Mouse (Mus musculus) cerebellum, postnatal 4 days (tissue): ENCODE results near the gene 1700086D15Rik.

Experiments used
- DNase-seq, 2 experiments: peaks; one replicate each; pipeline ENCODE4 v3.0.0; 2022; ENCODE audit warnings: low spot score in 2 of 2, mixed read lengths in 1 of 2

The 1700086D15Rik gene

DNA sequence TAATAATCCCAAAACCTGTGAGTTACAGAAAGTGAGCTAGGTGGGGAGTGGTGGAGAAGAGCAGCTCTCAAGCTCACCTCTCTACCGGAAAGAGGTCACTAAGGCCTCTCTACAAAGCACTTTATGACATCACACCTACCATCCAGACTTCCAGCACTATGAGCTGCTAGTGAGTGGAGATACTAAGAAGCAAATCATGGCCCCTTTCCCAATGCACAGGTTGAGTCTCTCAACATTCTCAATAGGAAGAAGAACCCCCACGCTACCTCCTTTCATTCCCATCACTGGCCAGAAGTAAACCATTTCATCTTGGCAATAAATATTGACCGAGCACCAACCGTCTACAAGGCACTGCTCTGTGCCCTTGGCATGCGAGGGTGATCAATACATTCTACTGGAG is at the start of gene 1700086D15Rik:
TSS of gene 1700086D15Rik (minus strand) at position 101 of the 400 bp plus-strand sequence.
- no peak for DNase-seq

- DNase-seq, result no peak
These were observed 49.8 kb upstream of the 1700086D15Rik start for GRCm38 (mm10) chr11:65209441-65209840.

DNA sequence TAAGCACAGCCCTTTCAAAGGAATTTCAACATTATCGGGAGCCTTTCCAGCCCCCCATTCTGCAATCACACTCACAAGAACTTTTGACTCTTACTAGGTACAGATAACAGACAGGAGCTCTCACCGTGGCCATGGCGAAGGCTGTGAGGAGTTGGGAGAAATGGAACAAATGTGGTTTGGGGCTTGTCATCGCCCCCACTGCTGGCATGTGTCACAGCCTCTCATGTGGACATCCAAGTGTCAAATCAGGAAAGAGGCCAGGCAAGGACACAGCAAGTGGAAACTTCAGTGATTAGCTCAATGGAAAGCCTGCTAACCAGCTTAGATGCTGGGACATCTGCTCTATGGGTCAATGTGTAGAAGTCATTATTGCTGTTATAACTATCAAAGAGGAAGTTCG is 45.6 kb upstream of the 1700086D15Rik start:
- DNase-seq, result no peak

- DNase-seq, result no peak
These were observed 45.0 kb upstream of the 1700086D15Rik start for GRCm38 (mm10) chr11:65204651-65205050.

GRCm38 (mm10) chr11:65203020-65203419 is 43.3 kb upstream of the 1700086D15Rik start:
- no peak for DNase-seq

DNA sequence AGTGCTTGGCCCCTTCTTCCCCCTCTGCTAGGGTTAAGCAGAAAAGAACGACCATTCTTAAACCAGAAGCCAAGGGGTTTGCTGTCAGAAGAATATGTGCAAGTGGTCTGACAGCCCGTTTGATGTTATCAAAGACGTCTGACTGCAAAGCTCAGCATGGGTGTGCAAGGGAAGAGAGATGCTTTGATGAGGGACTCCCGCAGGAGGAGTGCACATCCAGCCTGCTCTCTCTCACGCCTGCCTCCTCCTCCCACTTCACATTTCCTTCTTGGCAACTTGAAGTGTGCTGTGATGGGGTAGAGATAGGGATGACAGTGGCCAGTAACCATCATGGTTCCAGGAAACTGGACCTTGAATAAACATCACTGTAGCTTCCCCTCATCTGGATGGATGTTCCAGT is 42.5 kb upstream of the 1700086D15Rik start:
- no peak for DNase-seq

DNA sequence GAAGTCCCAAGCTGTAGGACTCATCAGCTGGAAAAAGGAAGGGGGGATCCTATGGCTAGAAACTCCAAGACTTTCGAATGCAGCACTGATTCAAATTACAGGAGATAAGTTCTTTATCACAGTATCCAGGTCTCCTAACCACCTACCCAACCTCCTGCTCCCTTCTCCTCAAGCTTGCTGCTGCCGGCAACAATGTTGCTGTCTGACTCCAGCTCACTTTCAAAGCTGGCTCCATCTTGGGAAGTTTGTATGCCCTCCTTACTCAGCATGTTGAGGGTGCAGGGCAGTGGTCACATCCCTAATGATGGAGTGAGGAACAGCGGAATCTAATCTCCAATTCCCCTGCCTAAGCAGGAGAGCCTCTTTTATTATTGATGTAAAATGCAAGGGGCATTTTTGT is 38.3 kb upstream of the 1700086D15Rik start:
- no peak for DNase-seq

DNA sequence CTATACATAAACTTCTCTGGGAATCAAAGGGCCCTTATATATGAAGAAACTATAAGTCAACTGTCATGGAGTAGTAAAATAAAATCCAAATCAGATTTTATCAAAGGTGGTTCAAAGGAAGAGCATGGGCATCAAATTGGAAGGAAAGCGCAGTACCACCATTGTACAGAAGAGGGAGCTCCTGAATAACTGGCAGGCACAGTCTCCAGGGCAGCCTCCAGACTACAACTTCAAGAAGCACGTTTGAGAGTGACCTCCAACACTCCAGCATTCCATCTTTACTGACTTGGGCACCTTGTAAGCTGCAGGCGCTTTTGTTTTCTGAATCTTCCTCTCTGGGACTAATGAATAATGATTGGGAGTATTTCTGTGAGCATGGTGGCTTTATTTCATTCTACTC is 37.6 kb upstream of the 1700086D15Rik start:
- DNase-seq, result peak; percentile 43 to 85

DNA sequence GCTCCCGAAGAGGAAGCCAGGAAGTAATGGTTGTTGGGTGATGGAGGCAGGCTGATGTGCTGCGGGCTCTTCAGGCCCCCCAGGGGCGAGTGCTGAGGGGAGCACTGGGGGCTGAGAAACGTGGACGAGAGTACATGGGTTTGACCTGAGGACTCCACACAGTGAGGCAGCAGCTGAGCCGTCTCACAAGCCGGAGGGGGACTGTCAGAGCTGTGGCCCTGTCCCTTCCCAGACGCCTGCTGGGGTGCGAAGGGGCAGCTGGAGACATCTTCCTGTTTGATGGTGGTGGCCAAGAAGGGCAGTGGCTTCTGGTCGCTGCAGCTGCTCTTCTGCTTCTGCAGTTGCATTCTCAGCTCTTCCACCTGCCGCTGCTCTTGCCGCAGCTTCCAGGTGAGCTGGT is 27.3 kb upstream of the 1700086D15Rik start:
- DNase-seq, result no peak

DNA sequence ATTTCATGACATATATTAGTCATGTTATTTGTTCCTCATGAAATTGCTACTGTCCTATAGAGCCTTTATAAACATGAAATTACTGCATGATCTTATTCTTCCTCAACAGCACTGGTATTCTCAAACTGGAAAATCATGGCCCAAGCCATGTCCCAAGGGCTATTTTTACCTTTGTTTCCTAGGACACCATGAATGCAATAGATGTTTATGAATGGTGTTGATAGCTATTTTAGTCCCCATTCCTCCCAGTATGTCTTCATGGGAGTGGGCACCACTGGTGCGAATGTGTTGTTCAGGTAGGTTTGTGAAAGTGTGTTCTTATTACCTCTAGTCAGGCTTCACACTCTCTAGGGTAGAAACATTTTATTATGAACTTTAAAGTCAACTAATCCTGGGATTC is 25.4 kb upstream of the 1700086D15Rik start:
- no peak for DNase-seq

DNA sequence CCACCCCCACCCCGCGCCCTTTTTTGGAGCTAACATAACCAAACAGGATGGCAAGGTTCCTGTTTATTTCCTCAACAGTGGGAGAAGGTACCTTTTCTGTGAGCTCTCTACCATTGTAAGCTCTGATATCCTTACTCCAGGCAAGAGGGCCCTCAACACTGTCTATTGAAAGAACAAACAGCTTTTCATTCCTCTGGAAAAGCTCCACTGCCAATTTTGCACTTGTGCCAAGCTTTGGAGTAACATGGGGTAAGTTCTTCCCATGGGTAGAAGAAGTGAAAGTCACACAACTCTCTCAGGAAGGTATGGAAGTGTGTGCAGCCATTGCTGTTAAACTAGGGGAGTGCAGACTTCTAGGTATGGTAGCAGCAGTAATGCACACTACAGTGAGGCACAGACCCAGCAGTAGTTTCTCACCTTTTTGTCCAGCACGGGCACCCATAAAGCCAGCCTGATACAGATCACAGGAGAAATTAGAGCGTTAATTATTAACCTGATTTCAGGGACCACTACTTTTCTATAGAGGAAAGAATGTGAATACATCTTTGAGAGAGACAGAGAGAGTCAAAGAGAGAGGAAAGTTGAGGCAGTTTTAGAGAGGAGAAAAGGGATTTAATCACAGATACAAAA is 10.5 kb upstream of the 1700086D15Rik start:
- no peak for DNase-seq

DNA sequence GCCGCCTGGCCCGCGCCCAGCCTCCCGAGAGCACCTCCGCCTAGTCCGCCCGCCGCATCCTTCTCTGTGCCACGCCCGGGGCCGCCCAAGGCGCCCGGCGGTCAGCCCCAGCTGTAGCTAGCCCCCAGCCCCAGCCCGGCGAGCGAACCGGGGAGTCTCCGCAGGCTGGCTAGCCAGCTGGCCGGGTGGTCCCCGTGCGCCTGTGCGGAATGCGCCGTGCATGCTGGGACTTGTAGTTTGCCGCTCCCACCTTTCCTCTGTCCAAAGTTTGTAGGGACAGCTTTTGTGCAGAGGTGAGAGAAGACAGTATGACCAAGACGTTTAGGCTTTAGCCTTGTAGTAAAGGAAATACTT is 3.1 kb upstream of the 1700086D15Rik start, which contains the start of gene Arhgap44:
TSS of gene Arhgap44 (minus strand) at position 195 of the 354 bp plus-strand sequence.
- DNase-seq, result peak; percentile 50 to 66

DNA sequence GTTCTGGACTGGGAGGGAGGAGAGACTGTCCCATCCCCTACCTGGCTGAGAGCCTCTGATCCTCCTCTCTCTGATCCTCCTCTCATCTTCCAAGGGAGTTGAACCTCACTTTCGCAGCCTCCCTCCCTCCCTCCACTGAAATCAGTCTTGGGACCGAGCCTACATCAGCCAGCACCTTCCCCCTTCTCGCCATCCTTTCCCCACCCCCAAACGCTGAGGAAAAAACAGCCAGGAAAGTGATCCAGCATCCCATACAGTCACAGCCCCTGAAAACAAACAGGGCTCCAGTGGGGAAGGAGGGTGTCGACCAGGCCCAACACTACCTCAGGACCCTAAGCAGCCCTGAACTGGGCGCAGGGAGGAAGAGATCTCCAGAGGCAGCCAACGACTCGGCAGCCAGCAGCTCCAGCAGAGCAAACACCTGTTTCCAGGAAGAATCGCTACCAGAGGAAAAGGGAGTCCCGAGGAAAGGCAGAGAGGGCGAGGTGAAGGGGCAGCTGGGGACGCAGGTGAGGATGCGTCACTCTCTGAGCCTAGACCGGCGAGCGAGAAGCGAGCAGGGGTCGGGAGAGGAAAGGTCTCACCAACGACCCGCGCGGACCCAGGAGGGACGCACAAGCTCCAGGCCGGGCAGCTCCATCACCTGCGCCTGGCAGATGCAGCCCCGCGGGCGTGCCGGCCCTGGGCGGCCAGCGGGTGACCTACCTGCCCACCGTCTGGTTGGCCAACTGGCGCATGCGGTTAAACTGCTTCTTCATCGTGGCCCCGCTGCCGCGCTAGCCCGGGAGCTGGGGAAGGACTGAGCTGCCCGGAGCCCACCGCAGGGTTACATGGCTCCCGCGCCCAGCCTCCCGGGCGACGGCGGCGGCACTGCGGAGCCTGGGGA is 2.4 kb upstream of the 1700086D15Rik start:
- peak in 1 of 2 experiments; percentile 38 for DNase-seq

- no peak for DNase-seq
These were observed 1.5 kb upstream of the 1700086D15Rik start for GRCm38 (mm10) chr11:65160991-65161880.

- no peak for DNase-seq
These were observed 1.1 kb downstream of the 1700086D15Rik start for GRCm38 (mm10) chr11:65158658-65158990.

- DNase-seq, result no peak
These were observed 1.6 kb downstream of the 1700086D15Rik start for GRCm38 (mm10) chr11:65157966-65158657.

- no peak for DNase-seq
These were observed 6.7 kb downstream of the 1700086D15Rik start for GRCm38 (mm10) chr11:65153006-65153405.

DNA sequence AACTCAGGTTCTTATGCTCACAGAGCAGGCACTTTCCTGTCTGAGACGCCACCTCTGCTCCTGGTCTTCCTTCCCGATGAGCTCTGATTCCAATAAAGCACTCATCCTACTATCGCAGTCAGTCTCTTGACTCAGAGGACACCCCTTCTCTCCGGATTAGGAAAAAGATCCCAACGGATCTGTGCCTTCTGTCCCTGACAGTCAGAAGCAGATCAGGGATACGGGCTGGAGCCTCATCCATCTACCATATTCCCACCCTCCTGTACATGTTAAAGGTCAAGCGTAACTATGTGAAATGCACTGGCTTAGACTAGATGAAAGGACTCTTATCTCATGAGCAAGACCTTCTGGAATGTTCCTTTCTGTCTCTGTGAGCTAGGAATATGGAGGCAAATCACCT is 11.2 kb downstream of the 1700086D15Rik start:
- DNase-seq, result no peak

- no peak for DNase-seq
These were observed 16.8 kb downstream of the 1700086D15Rik start for GRCm38 (mm10) chr11:65142838-65143417.

- DNase-seq, result no peak
These were observed 20.7 kb downstream of the 1700086D15Rik start for GRCm38 (mm10) chr11:65139030-65139429.

- no peak for DNase-seq
These were observed 22.5 kb downstream of the 1700086D15Rik start for GRCm38 (mm10) chr11:65137145-65137652.
